Mouse (Mus musculus): ENCODE measurements around the gene Fgfr2.
"Not testable (repeated sequence)": the region's sequence is repeated elsewhere in the genome, so short reads cannot be mapped to it uniquely, and the experiment has no call there.

The Fgfr2 gene

DNA sequence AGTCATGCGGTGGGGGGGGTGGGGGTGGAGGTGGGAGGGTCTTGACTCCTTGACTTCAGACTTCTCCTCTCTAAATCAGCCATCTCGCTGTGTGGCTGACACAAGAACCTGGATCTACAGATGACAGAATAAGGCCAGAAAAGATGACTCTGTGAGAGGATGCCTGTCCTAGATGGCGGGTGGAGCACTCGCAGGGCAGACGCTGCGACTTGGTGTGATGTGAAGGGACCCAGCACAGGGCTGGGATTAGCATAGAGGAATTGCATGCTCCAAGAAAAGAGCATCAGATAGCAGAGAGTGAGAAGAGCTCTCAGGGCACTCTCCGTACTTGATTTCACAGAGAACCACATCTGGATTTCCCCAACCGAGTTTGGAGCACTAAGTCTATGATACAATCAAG, 2953.0 kb downstream of the Fgfr2 start:
- DNase-seq (ENCODE audit: low spot score): no peak

DNA sequence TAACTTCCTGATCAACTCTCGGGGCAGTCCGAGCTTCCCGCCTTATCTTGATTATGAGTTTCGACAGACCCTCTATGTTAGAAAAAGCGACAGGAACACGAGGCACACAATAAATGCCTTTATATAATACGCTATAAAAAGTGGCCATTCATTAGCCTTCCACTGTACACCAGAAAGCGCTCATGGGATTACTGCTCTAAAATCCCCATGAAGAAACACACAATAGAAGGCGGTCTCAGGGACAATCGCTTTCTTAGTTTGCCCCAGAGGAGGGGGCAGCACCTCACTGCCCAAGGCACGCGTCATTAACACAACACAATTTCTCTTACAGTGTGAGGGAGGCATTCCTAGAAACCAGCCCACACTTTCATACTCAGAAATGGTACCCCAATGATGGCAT, 2954.9 kb downstream of the Fgfr2 start:
- no peak for DNase-seq (ENCODE audit: low spot score)

DNA sequence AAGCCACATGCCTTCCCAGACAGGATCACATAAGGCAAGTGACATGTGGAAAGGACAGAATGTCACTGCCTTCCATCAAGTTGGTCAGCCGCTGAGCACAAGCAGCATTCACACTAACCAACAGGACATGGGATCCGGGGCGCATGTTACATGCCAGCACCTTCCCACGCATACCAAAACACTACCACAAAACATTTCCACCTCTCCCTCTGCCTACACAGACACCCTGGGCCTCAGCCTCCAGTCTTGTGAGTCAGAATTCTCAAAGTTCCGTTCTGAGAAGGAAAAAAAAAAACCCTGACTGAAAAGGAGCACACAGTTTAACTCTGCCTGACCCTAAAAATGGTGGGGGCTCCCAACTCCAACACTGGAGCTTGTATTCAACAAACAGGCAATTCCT, 2955.9 kb downstream of the Fgfr2 start:
- no peak for DNase-seq (ENCODE audit: low spot score)

DNA sequence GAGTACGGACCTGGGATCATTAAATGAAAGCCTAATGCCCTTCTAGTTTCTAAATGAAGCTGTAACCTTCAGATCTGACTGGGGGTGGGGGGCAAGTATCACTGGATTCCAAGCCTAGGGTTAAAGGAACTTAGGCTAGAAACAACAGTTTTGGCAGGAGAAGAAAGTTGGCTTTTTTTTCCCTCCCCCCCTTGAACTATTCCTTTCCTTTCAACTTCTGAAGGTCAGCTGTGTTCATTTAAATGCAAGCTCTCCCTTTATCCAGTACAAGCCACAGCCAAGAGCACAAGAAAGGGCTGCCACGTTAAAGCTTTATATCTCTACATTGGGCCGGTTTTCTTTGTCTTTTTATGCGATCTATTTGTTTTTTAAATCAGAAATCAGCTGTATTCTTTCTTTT, 2957.0 kb downstream of the Fgfr2 start:
- DNase-seq (ENCODE audit: low spot score): no peak

DNA sequence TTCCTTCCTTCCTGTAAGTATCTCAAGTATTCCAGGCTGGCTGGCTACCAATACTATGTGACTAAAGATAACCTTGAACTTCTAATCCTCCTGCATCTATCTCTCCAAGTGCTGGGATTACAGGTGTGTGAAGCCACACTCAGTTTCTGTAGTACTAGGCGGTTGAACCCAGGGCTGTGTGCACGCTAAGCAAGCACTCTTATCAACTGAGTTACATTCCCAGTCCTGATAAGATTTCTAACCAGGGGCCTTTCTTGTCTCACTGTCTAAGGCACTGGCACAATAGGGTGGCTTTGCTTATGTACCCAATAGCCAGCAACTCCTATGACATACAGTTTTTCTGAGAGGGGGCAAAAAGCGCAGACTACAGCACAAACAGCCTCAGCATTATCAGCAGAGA, 2957.7 kb downstream of the Fgfr2 start:
- DNase-seq (ENCODE audit: low spot score): no peak

DNA sequence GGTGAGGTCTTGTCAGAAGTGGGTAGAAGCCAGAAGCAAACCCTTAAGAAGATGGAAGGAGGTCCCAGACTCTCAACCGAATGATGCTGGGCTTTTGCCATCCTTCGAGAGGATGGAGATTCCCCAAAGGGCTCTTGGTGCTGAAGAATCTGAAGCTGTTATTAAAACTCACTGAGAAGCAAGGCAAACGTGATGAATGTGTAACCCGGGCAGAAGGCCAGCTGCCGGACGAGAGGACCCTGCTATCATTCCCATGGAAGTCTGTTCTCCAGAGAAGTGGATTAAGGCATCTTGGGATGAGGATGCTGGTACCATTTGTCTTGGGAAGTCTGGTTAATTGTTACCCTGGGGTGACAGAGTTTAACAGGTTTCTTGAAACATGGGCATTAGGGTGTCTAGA, 2960.4 kb downstream of the Fgfr2 start:
- DNase-seq (ENCODE audit: low spot score): no peak

DNA sequence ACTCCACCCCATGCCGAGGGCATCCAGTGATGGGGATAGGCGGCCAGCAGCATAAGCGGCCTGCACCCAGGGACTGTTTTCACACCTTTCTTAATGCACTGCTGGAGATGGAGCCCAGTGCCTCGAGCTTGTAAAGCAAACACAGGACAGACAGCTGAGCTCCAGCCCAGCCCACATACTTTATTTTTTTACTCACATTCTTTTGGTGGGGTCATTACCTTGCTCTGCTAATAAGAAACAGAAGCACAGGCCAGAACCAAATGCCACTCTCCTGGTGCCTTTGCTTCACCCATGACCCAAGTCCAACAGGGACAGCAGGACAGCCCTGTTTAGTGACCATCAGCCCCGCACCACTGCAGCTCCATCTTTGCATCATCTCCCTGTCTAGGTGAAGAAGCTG, 2961.6 kb downstream of the Fgfr2 start:
- DNase-seq (ENCODE audit: low spot score): no peak

DNA sequence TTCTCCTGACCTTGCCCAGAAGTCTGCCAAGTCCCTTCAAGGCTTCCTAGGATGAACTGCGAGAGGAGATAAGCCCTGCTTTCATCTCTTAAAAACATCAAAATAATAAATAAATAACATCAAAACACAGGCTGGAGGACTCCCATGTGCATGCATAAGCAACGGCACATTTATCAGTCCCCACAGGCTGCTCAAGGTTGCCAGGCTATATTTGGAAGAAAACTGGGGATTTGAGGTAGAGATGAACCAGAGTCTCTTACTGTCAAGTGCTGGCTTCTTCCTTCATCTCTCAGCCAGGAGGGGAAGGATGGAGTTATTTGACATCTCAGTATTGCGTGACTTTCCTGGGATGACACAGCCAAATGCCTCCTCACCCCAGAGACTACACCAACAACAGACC, 2964.3 kb downstream of the Fgfr2 start:
- DNase-seq (ENCODE audit: low spot score): no peak

DNA sequence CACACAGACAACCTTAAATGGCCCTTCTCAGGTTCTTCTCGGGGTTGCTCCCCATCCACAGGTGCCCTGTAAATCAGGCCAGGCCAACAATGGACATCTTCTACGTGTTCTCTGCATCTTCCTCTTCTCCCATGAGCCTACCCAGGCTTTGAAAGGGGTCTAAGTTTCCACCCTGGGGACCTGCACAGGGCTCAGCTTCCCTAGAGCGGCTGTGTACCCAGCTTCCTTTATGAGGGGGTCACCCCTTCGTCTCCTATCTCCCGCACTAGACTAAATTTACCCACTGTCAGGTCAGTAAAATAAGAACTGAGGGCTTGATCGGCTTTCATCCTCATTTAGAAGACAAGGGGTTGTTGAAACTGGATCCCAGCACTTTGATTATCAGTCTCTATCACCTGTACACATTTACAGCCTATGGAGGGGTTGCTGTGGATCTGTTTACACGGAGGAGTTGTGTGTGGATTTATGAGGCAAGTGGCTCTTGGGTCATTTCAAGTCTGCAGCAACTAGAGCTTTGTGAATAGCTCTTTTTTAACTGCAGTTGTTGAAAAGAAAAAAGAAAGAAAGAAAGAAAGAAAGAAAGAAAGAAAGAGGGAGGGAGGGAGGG, 2969.7 kb downstream of the Fgfr2 start:
- no peak for DNase-seq (ENCODE audit: low spot score)

DNA sequence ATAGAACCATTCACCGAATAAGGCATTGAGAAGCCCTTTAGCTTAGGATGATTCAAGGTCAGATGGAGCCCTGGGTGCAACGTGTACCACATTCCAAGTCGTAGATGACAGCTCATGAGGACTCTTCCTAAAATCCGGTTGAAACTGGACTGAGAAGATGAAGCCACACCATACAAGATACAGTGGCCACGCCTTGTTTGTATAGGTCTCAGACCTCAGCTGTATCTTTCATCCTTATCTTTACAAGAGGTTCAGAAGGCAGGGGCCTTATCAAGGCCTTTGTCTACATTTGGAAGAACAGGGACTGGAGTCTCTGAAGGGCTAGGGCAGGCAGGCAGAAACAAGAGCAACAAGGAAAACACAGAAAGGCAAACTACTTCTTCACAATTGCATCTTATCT, 2974.2 kb downstream of the Fgfr2 start:
- no peak for DNase-seq (ENCODE audit: low spot score)

DNA sequence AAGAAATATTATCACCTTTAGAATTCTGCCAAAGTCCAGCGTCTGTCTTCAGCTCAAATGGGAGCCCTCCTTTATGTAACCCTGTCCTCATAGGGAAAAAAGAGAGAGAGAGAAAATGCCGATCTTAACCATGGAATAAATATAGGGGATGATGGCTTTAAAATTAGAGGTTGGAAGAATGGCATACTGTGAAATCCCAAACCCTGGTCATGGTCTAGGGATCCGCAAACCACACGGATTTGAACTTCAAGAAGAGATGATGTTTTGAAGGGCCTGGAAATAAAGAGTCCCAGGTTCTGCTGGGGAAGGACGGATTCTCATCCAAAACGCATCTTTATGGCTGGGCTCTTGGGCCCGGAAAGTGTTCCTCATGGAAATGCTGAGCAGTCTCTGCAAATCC, 2975.9 kb downstream of the Fgfr2 start:
- no peak for DNase-seq (ENCODE audit: low spot score)

DNA sequence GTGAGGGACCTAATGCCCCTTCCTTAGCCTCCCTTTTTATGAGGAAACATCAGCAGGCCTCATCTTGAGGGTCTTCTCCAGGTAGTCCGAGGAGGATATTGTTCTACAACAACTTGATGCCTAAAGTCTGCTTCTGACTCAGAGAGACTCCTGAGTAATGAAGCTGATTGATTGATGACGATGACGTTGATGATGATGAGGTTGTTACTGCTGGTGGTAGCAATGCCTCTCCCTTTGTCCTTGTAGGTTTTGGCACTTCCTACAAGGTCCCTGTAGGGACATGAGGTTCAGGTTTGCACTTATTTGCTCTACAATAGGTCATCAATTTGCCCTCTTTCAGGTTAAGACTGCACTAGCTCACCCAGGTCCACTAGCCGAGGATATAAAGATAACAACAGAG, 2977.9 kb downstream of the Fgfr2 start:
- no peak for DNase-seq (ENCODE audit: low spot score)

DNA sequence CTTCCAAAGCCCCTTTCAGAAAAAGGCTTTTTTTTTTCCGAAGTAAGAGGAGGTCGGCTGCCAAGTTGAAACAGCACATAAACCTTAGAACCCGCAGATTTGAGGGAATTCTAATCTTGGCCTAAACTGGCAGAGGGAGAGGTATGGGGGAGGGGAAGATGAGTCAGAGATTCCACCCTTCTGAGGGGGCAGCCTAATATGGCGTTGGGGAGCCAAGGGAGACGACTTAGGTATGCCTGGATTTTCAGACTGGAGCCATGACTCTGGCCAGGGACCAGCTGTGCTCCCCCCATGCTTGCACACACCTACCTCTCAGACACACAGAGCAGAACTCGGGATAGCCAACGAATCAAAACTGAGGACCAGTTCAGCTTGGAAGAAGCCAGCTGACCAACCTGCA, 2979.8 kb downstream of the Fgfr2 start:
- no peak for DNase-seq (ENCODE audit: low spot score)

DNA sequence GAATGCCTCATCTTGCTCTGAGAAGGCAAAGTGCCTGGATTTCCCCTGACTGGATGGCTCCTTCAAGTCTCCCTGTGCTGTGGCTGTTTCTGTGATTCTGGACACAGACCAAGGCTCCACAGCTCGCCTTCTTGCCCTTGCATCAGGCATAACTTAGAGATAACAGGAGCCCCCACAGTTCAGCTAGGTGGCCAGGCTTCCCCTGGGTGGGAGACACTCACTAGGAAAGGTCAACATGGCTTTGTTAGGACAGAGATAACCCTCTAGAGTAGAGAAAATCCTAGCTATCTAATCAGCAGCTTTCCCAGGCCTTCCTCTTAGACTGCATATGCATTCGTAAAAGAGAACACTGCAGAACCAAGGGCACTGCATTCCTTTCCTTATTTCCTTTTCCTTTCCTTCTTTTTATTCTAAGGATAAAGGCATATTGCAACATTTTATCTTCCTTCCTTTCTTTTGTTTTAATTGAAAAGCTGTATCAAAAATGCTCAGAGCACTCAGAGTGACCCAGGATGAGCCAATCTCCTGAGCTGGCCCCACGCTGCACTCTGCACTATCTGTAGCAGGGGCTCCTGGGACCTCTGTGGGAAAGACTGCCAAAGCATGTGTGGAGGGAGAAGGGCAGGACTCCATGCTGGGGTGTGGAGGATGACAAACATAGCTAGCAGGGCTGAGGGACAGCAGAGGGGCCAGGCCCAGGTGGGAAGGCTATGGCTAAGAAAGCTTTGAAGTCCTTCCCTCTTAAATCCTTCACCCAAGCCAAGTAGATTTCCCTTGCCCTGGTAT, 2981.9 kb downstream of the Fgfr2 start:
- DNase-seq (ENCODE audit: low spot score): no peak

DNA sequence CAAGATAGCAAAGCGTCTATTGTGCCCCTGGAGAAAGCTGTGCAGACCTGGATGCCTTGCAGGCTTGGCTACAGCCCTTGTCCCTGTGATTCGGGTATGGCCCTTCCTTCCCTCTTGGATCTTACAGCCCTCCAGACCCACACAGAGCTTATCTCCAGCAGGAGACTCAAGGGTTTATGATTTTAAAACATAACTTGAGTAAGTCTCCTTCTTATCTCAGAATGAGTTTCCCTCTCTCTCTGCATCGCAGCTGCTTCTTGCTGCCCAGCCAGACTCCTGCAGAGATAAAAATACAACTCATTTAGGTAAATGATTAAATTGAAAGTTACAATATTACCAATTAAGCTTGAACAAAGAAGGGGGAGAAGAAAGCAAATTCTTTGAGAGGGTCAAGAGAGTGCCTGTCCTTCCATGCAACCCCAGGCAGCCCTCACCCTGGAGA, 2988.2 kb downstream of the Fgfr2 start:
- no peak for DNase-seq (ENCODE audit: low spot score)

DNA sequence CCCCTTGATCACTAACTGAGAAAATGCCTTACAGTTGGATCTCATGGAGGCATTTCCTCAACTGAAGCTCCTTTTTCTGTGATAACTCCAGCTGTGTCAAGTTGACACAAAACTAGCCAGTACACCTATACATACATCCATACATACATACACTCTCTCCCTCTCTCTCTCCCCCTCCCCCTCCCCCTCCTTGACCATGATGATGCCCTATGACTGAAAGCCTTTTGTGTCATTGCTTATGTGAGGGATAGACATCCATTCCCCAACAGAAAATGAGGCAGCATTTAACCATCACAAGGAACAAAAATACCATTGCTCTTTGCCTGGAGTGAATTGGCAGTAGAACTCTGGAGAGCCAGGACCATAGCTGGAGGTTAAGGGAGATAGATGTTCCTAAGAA, 2988.7 kb downstream of the Fgfr2 start:
- DNase-seq (ENCODE audit: low spot score): not testable (repeated sequence)

DNA sequence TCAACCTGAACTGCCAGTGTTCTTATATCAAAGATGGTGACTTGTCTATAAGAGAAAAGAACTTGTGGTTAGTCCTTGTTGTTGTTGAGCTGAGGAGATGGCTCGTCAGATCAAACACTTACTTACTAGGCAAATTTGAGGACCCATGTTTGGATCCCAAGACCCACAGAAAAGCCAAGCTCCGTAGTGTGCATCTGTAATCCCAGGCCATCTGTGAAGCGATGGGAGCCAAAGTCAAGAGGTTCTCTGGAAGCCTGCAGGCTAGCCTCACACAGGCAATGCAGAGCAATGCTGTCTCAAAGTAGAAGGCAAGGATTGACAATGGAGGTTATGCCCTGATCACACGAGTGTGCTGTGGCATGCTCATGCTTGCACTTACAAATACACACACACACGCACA, 2992.9 kb downstream of the Fgfr2 start:
- DNase-seq (ENCODE audit: low spot score): no peak

DNA sequence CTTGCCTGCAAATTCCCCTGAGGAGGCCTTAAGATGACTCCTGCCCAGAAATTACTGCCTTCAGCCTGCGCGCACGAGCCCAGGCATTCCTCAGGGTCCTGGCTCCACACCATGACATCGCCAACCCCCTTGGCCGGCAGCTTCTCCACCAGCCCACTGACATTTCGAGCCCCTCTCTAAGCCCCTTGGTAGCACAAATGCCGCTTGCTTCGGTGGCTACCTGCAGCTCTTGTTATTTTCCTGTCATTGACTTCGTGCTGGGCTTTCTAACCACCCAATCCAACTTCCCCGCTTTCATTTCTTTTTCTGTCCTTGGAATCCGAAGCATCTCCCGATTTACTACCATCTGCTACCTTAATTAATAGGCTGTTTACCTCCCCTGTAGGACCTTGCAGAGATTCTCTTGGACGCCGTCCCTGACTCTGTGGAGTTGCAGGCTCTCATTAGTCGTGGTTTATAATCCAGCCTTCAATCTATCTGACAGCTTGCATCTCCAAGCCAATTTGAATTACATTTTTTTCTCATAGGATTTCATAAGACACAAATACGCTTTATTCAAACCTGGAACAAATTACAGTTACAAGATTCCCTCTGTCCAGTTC, 2993.7 kb downstream of the Fgfr2 start:
- no peak for DNase-seq (ENCODE audit: low spot score)

DNA sequence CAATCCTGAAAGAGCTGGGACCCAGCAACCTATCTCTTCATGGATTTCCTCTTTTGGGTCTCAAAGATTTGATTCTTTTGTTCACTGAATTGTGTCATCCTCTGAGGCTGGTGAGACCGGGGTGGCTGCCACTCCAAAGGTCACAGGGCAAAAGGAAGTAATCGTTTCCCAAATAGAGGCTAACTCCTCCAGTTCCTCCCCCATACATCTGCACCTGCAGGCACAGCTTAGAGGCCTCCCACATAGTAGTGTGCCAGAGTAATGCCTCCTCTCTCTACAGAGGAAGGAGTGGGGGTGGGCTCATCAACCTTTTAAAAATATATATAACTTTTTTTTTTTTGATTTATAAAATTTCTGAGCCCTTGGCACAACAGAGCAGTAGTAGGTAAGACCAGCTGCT, 3001.6 kb downstream of the Fgfr2 start:
- DNase-seq (ENCODE audit: low spot score): no peak

DNA sequence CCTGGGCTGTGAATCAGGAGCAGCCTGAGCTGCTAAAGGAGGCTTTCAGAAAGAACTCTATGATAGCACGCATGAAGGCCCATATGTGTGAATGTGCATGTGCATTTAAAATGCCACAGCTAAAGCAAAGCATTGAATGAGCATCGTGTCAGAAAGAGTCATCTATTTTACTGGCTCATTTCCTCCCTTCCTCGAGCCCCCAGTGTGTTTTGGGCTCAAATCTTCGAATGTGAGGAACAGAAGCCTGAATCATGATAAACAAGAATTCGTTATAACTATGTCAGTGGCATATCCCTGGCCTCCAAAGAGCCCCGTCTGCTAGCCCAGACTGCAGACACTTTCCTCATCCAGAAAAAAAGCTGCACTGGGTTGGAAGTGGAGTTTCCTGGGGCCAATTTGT, 3003.7 kb downstream of the Fgfr2 start:
- no peak for DNase-seq (ENCODE audit: low spot score)

DNA sequence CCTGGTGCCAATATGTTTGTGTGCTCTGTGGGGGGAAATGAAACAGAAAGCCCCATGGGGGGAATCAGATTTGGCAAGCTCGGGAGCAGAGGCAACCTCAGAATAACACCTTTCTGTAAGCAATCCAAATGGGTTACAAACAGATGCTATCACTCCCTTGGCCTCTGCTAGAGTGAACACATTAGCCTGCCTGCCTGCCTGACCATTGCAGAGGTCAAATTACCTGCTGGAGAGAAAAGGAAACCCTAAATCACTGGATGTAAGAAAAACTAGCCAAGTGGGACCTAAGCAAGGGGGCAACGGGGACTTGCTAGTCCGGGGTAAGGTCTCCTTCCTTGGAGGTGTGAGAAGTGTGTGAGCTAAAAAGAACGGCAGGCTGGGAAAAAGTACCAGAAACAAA, 3004.4 kb downstream of the Fgfr2 start:
- no peak for DNase-seq (ENCODE audit: low spot score)

DNA sequence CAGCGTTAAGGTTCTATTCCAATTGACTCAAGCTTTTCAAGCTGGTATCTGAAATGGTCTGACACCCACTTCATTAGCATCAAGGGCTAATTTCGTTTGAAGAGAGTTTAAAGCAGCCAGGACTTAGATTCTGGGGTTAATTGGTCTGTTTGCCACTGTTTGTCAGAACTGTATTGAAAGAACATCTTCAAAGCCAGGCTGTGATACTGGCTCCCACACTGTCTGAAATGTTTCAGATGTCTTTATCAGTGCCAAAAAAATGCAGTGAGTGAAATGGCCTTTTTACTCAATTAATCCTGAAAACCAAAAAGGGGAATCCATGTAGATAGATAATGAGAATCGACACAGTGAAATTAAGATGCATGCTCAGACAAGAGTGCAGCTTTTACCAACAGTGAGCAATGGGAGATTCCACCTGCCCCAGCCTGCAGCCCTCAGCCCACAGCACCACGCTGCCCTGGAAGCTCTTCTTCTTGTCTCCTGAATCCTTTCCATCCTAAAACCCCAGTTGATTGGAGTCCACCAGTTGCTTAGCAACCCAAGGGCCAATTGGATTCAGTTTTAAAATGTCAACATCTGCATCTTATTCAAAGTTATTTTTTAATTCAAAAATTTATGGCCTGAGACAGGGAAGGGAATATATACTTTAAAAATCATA, 3005.6 kb downstream of the Fgfr2 start:
- no peak for DNase-seq (ENCODE audit: low spot score)

DNA sequence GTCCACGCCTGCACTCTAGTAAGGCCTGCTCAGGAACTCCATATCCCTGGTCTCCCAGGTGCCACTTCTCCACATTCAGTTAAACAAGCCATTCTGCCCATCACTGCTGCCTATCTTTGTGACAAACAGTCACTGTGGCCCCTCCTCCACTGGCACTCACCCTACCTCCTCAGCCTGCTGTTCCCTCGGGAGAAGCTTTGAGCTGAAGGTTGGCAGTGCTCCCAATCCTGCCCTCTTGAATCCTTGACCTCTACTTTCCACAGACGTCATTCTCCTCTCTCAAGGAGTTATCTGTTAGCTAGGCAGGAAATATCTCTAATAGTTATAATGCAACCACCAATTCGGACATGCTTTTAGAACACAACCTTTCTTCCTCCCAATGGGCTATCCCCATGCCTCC, 3008.7 kb downstream of the Fgfr2 start:
- peak; percentile 50 for DNase-seq (ENCODE audit: low spot score)

Measured in lung, postnatal 25 days (tissue).